Mouse (Mus musculus): ENCODE data around the gene Fyb. TPM values are rescaled to one million over a fixed set of nuclear protein-coding genes. Genes with fewer than 3 reads are reported as not detected.

Gene Fyb
- polyA plus RNA-seq, 1 experiment from 2014 or later = 4.0 TPM

Other genes starting within 250 kb of the Fyb start
- gene Dab2, start 223.1 kb upstream of the Fyb start, polyA plus RNA-seq (2015; fragmentation: Nextera tagmentation; extraction: Ambion mirVana) = 18.5 and 18.9 TPM in 2 replicates
- gene C9, start 77.5 kb upstream of the Fyb start, polyA plus RNA-seq (2015; fragmentation: Nextera tagmentation; extraction: Ambion mirVana) = 1.5 TPM in 1 of 2 replicates, not detected in the other
- 51.4 and 52.6 TPM in 2 replicates for gene Rictor, start 185.5 kb downstream of the Fyb start, polyA plus RNA-seq (2015; fragmentation: Nextera tagmentation; extraction: Ambion mirVana)

Measured in neural tube, embryonic 15.5 days (tissue).